Mouse (Mus musculus): Measurements from ENCODE around the gene Hmgn1.

DNA sequence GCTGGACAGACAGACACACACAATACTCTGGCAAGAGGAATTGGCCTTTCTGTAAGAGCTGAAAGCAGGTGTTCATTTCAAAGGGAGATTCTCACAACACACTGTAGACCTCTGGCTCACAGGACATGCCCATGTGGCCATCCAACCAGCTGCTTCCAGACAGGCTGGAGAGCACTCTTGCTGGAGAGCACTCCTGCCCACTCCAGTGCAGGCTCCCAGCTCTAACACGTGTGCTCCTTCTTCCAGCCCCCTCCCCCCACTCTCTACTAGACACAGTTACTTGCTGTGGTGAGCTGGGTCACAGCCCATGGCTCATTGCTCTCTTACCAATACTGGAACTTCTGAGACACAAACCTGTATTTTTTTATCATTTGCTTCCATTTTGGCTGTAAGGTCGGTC, 47.9 kb upstream of the Hmgn1 start:
- no peak for TF ChIP-seq POLR2A (IDR thresholded peaks at IDR 0.05; ENCODE audit: low read depth, low read length)
- no peak for TF ChIP-seq CTCF (IDR thresholded peaks at IDR 0.05; ENCODE audit: borderline replicate concordance, insufficient read depth, low read length)

Measured in embryonic fibroblast, embryonic 13.5 days (primary cell).